Mouse (Mus musculus) heart, adult 18-20 months (tissue): ENCODE measurements around the gene Hist1h3f. TPM values are rescaled to one million over a fixed set of nuclear protein-coding genes. Genes with fewer than 3 reads are reported as not detected.
"Not testable (repeated sequence)": the region's sequence is repeated elsewhere in the genome, so short reads cannot be mapped to it uniquely, and the experiment has no call there.

Source experiments
- DNase-seq, 2 experiments: peaks; one replicate each; pipeline ENCODE4 v3.0.0; 2021 to 2022; ENCODE audit warnings: mixed read lengths in 1 of 2
- total RNA-seq, 2 experiments: library from RNA; stranded (reverse); gene quantifications; 2 replicates each; pipeline ENCODE4 v1.2.3; 2021

Gene Hist1h3f
- total RNA-seq, 2 experiments from 2014 or later = 4.9 to 6.3 TPM

DNA sequence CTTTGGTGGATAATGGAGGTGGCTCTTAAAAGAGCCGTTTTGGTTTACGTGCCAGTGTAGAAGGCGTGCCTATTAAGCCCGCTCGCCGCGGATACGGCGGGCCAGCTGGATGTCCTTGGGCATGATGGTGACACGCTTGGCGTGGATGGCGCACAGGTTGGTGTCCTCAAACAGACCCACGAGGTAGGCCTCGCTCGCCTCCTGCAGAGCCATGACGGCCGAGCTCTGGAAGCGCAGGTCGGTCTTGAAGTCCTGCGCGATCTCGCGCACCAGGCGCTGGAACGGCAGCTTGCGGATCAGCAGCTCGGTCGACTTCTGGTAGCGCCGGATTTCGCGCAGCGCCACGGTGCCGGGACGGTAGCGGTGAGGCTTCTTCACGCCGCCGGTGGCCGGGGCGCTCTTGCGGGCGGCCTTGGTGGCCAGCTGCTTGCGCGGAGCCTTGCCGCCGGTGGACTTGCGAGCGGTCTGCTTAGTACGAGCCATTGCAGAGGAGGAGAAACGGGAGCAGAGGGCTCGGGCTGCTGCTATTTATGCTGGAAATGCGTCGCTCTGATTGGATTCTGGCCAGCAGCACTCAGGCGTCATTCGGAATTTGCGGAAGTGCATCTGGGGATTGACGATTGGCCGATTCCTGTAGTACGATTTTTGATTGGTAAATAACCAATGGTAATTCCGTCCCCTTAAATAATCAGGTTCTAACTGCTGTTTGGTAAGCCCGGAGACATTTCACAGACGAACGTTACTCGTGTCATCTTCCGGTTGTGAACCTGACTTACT, 18.2 kb downstream of the Hist1h3f start, which contains the start of gene Hist1h3e:
TSS of gene Hist1h3e (minus strand) at position 487 of the 777 bp plus-strand sequence.
- peak; percentile 95 for DNase-seq

- DNase-seq = peak in 1 of 2 experiments; percentile 51
These were observed 19.0 kb downstream of the Hist1h3f start for GRCm38 (mm10) chr13:23562699-23563462.

DNA sequence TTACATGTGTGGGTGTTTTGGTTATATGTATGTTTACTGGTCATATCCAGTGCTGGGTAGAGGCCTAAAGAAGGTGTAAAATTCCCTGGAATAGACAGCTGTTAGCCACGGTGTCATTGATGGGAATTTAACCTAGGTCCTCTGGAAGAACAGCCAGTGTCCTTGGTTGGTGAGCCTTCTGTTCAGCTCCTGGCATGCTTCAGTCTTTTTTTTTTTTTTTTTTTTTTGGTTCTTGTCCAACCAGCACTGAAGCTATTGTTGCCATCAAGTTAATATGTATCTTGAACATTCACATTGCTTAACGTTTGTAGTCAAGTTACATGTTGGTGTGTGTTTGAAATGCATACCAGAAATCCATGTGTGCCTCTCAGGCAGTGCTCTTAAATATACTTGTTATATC, 20.6 kb downstream of the Hist1h3f start:
- no peak for DNase-seq

DNA sequence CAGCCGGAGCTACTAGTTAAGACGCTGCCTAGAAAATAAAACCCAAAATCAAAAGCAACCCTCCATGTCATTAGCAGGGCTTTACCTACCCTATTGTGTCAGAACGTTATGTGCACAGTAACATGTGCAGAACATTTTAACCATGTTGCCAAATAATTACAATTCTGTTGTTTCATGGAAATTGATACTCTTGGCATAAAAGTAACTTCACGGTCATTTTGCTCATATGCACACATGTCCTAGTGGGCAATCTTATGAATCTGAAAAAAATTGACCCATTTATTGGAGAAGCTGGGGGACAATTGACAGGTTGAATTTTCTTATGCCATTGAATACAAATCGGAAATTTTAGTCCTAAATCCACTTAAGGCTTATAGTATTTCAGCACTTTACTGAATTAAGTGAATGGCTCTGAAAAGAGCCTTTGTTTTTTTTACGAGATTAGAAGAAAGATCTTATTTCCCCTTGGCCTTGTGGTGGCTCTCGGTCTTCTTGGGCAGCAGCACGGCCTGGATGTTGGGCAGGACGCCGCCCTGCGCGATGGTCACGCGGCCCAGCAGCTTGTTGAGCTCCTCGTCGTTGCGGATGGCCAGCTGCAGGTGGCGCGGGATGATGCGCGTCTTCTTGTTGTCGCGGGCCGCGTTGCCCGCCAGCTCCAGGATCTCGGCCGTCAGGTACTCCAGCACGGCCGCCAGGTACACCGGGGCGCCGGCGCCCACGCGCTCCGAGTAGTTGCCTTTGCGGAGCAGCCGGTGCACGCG, 26.6 kb downstream of the Hist1h3f start:
- not testable (repeated sequence) for DNase-seq

DNA sequence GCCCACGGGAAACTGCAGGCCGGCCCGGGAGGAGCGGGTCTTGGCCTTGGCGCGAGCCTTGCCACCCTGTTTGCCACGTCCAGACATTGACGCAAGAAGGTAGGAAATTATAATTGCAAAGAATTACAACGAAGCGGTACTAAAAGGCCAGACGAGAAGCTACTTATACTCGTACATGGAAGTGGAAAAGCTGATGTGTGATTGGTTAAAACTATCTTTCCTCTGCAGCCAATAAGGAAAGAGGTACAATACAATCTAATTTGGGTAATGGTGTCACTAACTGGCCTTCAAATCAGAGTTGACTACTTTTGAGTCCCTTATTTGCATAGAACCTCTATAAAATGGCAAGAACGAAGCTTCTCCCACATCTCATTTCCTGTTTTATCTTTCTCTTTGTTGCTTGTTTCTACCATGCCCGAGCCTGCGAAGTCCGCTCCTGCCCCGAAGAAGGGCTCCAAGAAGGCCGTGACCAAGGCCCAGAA, 27.2 kb downstream of the Hist1h3f start, which contains the start of the genes Hist1h2ae and Hist1h2bg:
TSS of gene Hist1h2ae (minus strand) at position 199 of the 482 bp plus-strand sequence.
TSS of gene Hist1h2bg (plus strand) at position 375 of the 482 bp plus-strand sequence.
- DNase-seq = peak; percentile 81 to 82

GRCm38 (mm10) chr13:23571504-23572217, 27.8 kb downstream of the Hist1h3f start:
- not testable (repeated sequence) for DNase-seq

- DNase-seq = no peak
These were observed 28.6 kb downstream of the Hist1h3f start for GRCm38 (mm10) chr13:23572218-23573033.

DNA sequence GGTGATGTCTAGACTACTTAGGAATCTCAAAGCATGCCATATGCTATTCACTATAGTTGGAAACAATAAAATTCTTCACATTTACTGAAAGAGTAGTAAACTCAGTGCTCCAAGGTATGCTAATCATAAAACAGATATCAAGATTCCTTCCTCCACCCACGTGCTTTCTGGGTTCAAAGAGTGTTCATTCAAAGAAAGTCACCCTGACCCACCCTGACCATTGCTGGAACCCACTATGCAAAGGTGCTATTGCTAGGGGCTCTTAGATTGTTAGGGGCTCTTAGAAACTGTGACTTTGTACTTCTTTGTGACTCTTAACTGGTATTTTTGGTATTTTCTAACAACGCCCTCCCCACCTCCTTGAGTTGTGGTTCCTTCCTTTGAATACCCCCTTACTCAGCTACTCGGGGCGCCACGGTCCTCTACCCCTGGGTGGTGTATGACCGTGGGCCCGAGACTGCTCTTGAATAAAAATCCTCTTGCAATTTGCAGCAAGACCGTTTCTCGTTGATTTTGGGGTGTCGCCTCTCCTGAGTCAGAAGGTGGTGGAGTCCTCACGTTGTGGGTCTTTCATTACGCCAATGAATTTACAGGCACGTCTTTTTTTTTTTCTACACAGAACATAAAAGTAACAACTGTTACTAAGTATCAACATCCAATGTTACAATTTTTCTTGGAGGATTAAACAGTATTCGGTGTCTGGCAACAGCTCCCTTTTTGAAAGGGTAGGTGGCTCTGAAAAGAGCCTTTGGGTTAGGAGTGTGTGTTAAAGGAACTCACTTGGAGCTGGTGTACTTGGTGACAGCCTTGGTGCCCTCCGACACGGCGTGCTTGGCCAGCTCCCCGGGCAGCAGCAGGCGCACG, 29.4 kb downstream of the Hist1h3f start:
- not testable (repeated sequence) for DNase-seq

- peak; percentile 82 to 91 for DNase-seq
These were observed 30.2 kb downstream of the Hist1h3f start, which contains the start of the genes Hist1h2bf and Hist1h2ad for GRCm38 (mm10) chr13:23573898-23574524. Gene Hist1h2bf, minus strand, starts transcription at chr13:23574196. Gene Hist1h2ad, plus strand, starts transcription at chr13:23574381.

DNA sequence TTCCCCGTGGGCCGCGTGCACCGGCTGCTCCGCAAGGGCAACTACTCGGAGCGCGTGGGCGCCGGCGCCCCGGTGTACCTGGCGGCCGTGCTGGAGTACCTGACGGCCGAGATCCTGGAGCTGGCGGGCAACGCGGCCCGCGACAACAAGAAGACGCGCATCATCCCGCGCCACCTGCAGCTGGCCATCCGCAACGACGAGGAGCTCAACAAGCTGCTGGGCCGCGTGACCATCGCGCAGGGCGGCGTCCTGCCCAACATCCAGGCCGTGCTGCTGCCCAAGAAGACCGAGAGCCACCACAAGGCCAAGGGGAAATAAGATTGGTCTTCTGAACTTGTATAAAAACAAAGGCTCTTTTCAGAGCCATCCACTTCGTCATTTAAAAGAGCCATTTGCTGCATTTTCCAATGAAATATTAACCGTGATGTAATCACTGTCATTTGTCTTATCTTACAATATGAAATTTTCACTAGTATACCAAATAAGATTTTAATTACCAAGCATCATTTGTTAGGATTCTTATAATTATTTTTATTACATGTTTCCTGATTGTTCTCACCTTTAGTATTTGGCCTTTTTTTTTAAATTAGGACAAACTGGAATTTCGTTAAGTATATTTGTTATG, 30.8 kb downstream of the Hist1h3f start:
- not testable (repeated sequence) for DNase-seq

- DNase-seq = peak; percentile 66 to 68
These were observed 31.5 kb downstream of the Hist1h3f start, which contains the start of gene Hist1h3d for GRCm38 (mm10) chr13:23575271-23575851. Gene Hist1h3d, plus strand, starts transcription at chr13:23575763.

DNA sequence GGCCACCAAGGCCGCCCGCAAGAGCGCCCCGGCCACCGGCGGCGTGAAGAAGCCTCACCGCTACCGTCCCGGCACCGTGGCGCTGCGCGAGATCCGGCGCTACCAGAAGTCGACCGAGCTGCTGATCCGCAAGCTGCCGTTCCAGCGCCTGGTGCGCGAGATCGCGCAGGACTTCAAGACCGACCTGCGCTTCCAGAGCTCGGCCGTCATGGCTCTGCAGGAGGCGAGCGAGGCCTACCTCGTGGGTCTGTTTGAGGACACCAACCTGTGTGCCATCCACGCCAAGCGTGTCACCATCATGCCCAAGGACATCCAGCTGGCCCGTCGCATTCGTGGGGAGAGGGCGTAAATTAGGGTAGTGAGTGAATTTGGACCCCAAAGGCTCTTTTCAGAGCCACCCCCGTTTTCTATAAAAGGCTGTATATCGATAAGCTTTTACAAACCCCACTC, 32.0 kb downstream of the Hist1h3f start:
- DNase-seq = not testable (repeated sequence)

- DNase-seq = no peak
These were observed 32.6 kb downstream of the Hist1h3f start for GRCm38 (mm10) chr13:23576351-23576881.

- DNase-seq = no peak
These were observed 33.2 kb downstream of the Hist1h3f start for GRCm38 (mm10) chr13:23576906-23577639.

GRCm38 (mm10) chr13:23577835-23578234, 34.0 kb downstream of the Hist1h3f start:
- DNase-seq = no peak

DNA sequence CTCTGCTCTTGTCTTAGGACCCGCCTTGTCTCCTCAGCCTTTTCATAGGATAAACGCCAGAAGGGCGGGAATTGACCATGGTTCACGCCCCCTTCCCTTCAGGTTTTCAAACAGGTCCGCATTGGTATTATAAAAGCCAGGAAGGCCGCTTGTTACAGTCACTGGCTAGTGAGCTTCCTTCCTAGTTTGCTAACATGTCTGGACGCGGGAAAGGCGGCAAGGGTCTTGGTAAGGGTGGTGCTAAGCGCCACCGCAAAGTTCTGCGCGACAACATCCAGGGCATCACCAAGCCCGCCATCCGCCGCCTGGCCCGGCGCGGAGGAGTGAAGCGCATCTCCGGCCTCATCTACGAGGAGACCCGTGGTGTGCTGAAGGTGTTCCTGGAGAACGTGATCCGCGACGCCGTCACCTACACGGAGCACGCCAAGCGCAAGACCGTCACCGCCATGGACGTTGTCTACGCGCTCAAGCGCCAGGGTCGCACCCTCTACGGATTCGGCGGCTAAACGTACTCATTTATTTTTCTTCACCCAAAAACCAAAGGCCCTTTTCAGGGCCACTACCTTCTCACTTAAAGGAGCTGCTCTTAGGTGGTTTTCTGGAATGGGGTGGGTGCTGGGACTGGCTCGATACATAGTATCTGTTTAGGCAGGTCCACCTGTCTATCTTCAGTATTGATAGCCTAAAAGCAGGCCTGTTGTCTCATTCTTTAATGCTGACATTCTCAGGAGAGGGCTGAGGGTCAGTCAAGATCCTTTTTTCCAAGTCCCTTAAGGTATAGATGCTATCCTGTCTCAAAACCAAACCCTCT, 37.8 kb downstream of the Hist1h3f start, which contains the start of gene Hist1h4d:
TSS of gene Hist1h4d (plus strand) at position 191 of the 811 bp plus-strand sequence.
- peak; percentile 98 to 100 for DNase-seq
